Mouse (Mus musculus): ENCODE results near the gene Rad50. TPM values are rescaled to one million over a fixed set of nuclear protein-coding genes. Genes with fewer than 3 reads are reported as not detected.

The Rad50 gene
- polyA plus RNA-seq, 1 experiment: 20.4 TPM

DNA sequence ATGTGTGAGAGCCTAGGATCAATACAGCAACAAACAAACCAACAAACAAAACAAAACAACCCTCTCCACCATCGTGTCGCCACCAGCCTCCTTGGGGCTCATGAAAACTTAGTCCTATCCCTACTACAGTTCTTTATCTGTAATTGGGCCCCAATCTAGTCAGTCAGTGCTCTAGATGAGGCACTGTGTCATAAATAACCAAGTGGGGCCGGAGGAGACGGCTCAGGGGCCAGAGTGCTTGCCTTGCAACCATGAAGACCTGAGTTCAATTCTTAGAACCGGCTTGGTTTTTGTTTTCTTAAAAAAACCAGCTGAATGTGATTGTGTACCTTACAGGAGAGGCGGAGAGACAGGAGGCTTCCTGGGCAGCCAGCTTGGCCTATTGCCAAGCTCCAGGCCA is 91.9 kb downstream of the Rad50 start:
- H3K4me3 ChIP-seq (ENCODE audit: insufficient read depth, low read length): no peak overlapping the region

DNA sequence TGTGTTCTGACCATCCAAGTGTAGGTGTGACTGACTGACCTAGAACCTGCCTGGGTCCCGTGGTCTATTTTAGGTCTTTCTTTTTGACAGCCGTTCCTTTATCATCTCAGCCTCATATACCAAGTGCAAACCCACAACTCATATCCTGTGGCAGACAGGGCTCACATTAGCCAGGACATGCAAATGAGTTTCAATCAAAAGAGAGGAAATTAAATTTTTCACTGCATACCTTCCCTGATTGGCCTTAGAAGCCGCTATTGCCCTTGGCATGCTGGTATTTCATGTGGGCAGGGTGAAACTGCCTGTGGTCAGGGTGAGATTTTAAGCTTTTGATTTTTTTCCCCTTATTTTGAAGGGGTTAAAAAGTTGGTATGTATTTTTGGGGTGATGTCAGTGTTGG is 97.4 kb downstream of the Rad50 start:
- H3K27ac ChIP-seq (ENCODE audit: insufficient read depth, low read depth, low read length): no peak overlapping the region
- no peaks in the 10 kb centered on the region for H3K4me1 ChIP-seq (ENCODE audit: control insufficient read depth, insufficient read depth, low read length)
- H3K4me3 ChIP-seq (ENCODE audit: insufficient read depth, low read length): no peak overlapping the region
- no peak for TF ChIP-seq CTCF (IDR thresholded peaks at IDR 0.05; ENCODE audit: low read depth, low read length)
- TF ChIP-seq POLR2A (IDR thresholded peaks at IDR 0.05; ENCODE audit: borderline replicate concordance, low read depth, low read length): no peak

More for the DNA sequence above, 91.9 kb downstream of the Rad50 start:
- no peak overlapping the region for H3K27ac ChIP-seq (ENCODE audit: insufficient read depth, low read depth, low read length)
- H3K4me1 ChIP-seq (ENCODE audit: control insufficient read depth, insufficient read depth, low read length): peaks cover 17% of the 10 kb centered on the region
- TF ChIP-seq CTCF (IDR thresholded peaks at IDR 0.05; ENCODE audit: low read depth, low read length) (no peak), POLR2A (IDR thresholded peaks at IDR 0.05; ENCODE audit: borderline replicate concordance, low read depth, low read length) (no peak)

DNA sequence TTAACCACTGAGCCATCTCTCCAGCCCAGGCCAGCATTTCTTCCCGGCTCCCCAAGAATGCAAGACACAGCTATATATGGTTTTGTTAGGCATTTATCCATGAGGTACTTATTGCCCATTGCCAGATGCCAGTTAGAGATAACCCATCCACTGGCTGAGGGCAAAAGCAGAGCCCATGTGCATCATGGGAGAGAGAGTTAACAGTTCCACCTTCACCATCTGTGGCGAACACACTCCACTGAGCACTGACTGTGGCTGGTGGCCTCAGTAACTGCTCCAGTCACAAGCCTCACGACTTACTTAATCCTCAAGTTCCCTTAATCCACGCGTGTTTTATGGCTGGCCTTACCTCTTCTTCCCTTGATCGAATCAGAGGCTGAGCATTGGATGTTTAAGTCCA is 97.9 kb downstream of the Rad50 start:
- H3K27ac ChIP-seq (ENCODE audit: insufficient read depth, low read depth, low read length): no peak overlapping the region
- no peak overlapping the region for H3K4me3 ChIP-seq (ENCODE audit: insufficient read depth, low read length)
- H3K4me1 ChIP-seq (ENCODE audit: control insufficient read depth, insufficient read depth, low read length): no peaks in the 10 kb centered on the region
- TF ChIP-seq CTCF (IDR thresholded peaks at IDR 0.05; ENCODE audit: low read depth, low read length): no peak
- no peak for TF ChIP-seq POLR2A (IDR thresholded peaks at IDR 0.05; ENCODE audit: borderline replicate concordance, low read depth, low read length)

DNA sequence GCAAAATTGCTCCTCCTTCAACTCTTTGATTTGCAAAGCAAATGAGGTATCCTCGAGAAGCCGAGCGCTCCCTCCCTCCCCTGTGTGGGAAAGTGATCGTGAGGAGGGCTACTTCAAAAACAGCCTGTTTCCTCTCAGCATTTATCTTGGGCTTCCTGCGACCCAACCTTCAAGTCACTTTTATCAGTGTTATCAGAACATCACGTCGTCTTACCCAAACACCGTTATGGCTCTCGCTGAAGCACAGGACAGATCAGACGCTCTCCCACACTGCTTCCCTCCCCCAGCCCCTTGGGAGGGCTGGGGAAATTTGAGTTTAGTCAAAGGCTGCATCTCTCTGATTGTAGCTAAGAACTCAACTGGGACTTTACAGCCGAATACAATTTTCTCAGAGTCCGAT is 101.5 kb downstream of the Rad50 start:
- Histone ChIP-seq H3K27ac (ENCODE audit: insufficient read depth, low read depth, low read length) (no peak overlapping the region), H3K4me3 (ENCODE audit: insufficient read depth, low read length) (no peak overlapping the region), H3K4me1 (ENCODE audit: control insufficient read depth, insufficient read depth, low read length) (no peaks in the 10 kb centered on the region)
- TF ChIP-seq POLR2A (IDR thresholded peaks at IDR 0.05; ENCODE audit: borderline replicate concordance, low read depth, low read length) (no peak), CTCF (IDR thresholded peaks at IDR 0.05; ENCODE audit: low read depth, low read length) (no peak)

DNA sequence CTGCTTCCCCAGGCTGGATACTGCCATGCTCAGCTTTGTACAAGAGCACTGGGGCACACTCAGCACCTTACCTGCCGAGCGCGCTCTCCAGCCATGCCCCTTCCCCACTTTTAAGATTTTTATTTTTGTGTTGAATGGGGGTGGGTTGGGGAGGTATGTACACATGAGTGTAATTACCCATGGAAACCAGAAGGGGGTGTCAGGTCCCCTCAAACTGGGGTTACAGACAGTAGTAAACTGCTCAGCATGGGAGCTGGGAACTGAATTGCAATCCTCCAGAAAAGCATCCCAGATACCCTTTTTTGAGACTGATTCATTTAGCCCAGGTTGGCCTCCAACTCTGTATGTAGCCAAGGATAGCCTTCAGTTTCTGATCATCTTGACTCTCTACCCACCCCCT is 102.1 kb downstream of the Rad50 start:
- Histone ChIP-seq H3K4me1 (ENCODE audit: control insufficient read depth, insufficient read depth, low read length) (no peaks in the 10 kb centered on the region), H3K27ac (ENCODE audit: insufficient read depth, low read depth, low read length) (no peak overlapping the region), H3K4me3 (ENCODE audit: insufficient read depth, low read length) (no peak overlapping the region)
- TF ChIP-seq CTCF (IDR thresholded peaks at IDR 0.05; ENCODE audit: low read depth, low read length): no peak
- no peak for TF ChIP-seq POLR2A (IDR thresholded peaks at IDR 0.05; ENCODE audit: borderline replicate concordance, low read depth, low read length)

Other genes with a start within 250 kb of the Rad50 start
- not detected in 2 replicates for gene Gm9837, start 236.8 kb downstream of the Rad50 start, polyA plus RNA-seq (2012; ENCODE audit: insufficient read depth, insufficient read length, missing spikeins)
- gene Gm9945, start 227.2 kb downstream of the Rad50 start, polyA plus RNA-seq (2012; ENCODE audit: insufficient read depth, insufficient read length, missing spikeins): not detected in 2 replicates
- not detected in 2 replicates for gene Sowaha, start 227.0 kb downstream of the Rad50 start, polyA plus RNA-seq (2012; ENCODE audit: insufficient read depth, insufficient read length, missing spikeins)
- 65.1 and 70.0 TPM in 2 replicates for gene Sept8, start 188.1 kb downstream of the Rad50 start, polyA plus RNA-seq (2012; ENCODE audit: insufficient read depth, insufficient read length, missing spikeins)
- gene Kif3a, start 139.9 kb downstream of the Rad50 start, polyA plus RNA-seq (2012; ENCODE audit: insufficient read depth, insufficient read length, missing spikeins): 30.3 and 31.9 TPM in 2 replicates
- not detected in 2 replicates for gene Il4, start 88.7 kb downstream of the Rad50 start, polyA plus RNA-seq (2012; ENCODE audit: insufficient read depth, insufficient read length, missing spikeins)
- not detected in 2 replicates for gene Il13, start 72.6 kb downstream of the Rad50 start, polyA plus RNA-seq (2012; ENCODE audit: insufficient read depth, insufficient read length, missing spikeins)
- gene Il5, start 13.5 kb upstream of the Rad50 start, polyA plus RNA-seq (2012; ENCODE audit: insufficient read depth, insufficient read length, missing spikeins): not detected in 2 replicates
- gene Irf1, start 62.7 kb upstream of the Rad50 start, polyA plus RNA-seq (2012; ENCODE audit: insufficient read depth, insufficient read length, missing spikeins): 84.8 and 89.6 TPM in 2 replicates
- not detected in 2 replicates for gene Gm17334, start 65.9 kb upstream of the Rad50 start, polyA plus RNA-seq (2012; ENCODE audit: insufficient read depth, insufficient read length, missing spikeins)
- 1.0 and 1.7 TPM in 2 replicates for gene Gm12216, start 151.9 kb upstream of the Rad50 start, polyA plus RNA-seq (2012; ENCODE audit: insufficient read depth, insufficient read length, missing spikeins)
- gene Slc22a5, start 184.3 kb upstream of the Rad50 start, polyA plus RNA-seq (2012; ENCODE audit: insufficient read depth, insufficient read length, missing spikeins): 11.3 and 11.7 TPM in 2 replicates

Data from bone marrow macrophage, adult 2 months (primary cell).